Mouse (Mus musculus) inflammation-experienced regulatory T-cells, adult 6 months (primary cell): ENCODE measurements around the gene Acin1. TPM values are rescaled to one million over a fixed set of nuclear protein-coding genes. Genes with fewer than 3 reads are reported as not detected.

Experiments
- ATAC-seq: one replicate; pipeline ENCODE4 v1.8.0; 2017
- polyA plus RNA-seq, 3 experiments: library from polyadenylated mRNA; unstranded; fragments of 100-300 nt; shearing (Covaris generic); gene quantifications; one replicate each; pipeline ENCODE4 v1.2.1; 2017

Gene Acin1
- polyA plus RNA-seq, 3 experiments from 2014 or later: 108 to 175 (median 154) TPM

DNA sequence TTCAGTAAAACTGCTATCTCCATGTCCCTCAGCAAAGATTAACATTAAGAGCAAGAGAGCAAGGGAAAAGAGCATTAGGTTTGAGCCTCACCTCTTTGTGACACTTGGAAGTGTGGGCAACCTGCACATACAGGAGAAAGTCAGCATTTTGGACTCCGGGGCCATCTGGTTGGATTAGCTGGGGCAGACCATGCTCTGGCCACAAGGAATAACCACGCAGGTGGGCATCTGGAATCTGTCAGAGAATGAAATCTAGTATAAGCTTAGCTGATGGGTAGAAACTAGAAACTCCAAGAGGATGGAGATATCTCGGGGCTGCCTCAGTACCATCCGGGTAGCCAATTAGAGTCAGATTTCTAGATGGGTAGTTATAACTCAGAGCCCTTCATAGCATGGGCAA is 10.0 kb upstream of the Acin1 start:
- ATAC-seq: no peak

DNA sequence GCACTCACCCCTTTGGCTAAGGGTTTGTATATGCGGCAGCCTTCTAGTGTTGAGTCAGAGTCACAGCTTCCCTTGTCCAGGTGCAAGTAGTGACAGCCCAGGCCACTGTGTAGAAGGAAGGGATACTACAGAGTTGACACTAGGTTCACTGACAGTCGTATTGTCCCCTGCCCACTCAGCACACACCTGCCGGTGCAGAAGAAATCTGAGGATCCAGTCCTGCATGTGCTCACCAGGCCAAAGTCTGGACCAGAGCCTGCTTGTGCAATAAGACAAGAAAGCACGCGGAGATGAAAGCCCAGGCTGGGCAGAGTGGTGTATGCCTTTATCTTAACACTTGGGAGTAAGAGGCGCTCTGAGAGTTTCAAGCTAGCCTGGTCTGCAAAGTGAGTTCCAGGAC is 8.3 kb upstream of the Acin1 start:
- ATAC-seq: no peak

DNA sequence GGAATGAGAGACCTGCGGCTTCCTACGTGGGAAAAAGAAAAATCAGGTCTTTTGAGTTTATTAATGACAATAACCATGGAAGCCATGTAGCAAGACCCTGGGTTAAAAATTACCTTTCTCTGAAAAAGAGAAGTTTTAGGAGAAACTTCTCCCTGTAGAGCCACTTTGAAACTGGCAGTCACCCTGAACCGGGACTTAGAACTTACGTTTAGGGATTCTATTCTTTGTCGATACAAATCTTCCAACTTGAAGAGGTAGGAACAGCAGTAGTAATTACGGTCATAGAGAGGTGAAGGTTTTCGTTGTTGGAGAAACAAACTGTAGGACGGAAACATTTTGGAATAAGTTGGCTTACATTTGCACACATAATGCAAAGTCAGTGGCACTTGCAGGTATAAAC is 520 bp upstream of the Acin1 start:
- ATAC-seq: no peak

DNA sequence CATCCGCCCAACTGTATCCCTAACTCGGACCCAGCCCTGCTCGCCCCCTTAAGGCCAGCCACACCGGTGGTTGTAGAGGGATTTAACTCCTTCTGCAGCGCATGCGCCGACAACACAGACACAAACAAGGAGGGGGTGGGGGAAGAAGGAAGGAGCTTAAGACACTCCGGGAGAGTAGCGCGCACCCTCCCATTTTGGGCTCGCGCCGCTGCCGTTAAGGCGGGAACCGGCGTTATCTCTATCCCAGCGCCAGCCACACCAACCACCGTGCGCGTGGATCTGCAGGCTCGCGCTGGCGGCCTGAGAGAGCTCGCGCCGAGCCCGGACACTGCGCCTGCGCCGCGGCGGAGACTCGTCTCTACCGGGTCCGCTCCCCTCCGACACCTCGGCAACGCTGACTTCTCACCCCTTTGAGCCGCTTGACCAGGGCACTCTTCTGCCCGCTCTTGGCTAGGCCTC is 639 bp downstream of the Acin1 start, which contains the start of gene 1700123O20Rik:
TSS of gene 1700123O20Rik (plus strand) at position 154 of the 459 bp plus-strand sequence.
- ATAC-seq: peak; percentile 39

DNA sequence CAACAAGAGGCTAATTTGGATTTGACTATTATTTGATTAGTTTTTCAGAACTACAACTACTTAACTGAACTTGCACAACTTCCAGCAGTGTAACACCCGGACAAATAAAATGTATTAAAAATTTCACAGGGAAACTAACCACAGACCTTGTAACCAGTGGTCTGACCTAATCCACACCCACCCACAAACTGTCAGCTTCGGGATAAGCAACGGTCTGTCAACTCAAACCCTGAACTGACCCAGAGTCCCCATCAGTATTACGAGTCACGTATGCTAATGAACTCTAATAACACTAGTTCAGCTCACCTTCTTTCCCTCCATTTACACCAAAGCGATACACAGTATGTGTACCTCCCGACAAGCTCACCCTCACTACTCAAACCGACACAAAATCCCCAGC is 1.3 kb downstream of the Acin1 start:
- ATAC-seq: no peak

DNA sequence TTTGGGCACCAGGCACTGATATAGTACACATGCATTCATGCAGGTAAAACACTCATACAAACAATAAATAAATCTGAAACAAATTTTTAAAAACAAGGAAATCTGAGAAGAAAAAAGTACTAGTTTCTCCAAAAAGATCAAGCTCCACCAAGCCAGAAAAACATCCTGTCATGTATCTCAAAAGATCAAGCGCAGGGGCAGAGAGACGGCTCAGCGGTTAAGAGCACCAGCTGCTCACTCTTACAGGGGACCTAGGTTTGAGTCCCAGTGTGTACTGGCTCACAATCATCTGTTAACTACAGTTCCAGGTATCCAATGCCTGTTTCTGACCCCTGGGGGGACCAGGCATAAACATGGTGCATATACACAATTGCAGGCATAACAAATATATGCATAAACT is 4.3 kb downstream of the Acin1 start:
- no peak for ATAC-seq

DNA sequence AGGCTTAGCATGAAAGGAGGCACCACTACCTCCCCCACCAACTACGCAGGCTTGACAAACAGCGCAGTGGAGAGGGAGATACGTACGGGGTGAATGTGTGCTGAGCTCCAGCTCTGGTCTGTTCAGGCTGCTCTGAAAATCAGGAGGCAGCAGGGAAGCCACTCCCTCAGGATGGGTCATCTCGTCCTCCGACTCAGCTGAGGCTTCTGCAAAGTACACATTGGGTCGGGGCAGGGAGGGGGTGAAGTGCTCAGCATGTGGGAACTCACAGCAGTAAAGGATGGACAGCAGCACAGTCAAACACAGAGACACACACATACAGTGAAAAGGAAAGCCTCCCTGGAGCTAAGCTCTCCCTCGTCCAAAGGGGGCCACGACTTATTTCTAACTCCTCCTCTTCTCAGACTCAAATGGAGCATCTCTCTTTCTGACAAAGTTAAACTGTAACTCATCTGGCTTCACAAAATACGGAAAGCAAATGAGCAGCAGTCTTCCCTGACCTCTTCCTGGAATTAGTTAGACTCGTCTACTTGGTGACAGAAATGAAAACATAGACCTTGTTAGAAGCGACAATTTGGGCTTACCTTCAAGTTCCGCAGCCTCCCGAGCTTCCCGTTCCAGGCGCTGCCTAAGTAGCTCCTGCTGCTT is 8.0 kb downstream of the Acin1 start:
- ATAC-seq: no peak

DNA sequence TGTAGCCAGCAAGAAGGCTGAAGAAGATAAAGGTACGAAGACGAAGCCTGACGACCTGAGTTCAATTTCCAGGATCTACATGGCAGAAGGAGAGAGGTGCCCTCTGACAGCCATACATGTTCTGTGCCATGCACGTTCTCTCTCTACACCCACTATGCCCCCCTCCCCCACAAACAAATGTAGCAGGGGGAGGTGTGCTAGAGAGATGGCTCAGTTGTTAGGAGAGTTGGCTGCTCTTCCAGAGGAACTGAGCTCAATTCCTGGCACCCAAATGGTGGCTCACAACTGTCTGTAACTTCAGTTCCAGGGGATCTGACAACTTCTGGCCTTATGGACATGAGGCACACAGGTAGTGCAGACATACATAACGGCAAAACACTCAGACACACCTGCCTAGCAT is 10.4 kb downstream of the Acin1 start:
- ATAC-seq: no peak

DNA sequence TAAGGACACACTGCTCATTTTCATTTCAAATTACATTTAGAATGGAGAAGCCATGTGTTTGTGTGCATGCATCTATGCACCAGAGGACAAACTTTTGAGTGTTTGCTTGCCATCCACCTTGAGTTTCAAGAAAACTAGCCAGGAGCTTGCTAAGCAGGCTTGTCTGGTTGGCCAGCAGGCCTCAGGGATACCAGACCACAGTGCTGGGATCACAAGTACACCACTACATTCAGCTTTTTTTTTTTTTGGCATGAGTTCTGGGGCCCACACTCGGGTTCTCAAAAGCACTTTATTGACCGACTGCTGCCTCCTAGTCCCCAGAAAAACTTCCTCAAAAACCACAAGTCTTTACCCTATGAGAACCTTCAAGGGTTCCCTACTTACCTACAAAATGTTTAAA is 12.4 kb downstream of the Acin1 start:
- ATAC-seq: no peak

DNA sequence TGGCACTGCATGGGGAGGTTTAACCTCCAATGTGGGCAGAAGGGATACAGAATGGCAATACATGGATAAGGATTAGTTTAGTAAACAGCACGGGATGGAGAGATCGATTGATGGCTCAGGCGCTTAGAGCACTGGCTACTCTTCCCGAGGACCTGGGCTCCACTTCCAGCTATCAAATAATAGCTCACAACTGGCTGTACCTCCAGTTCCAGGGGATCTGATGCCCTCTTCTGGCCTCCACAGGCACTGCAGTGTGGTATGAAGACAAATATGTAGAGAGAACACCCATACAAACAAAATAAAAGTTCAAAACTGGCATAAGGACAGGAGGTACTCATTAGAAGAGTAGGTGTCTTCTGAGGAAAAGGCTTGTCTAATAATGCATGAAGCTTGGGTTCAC is 17.4 kb downstream of the Acin1 start:
- ATAC-seq: peak; percentile 64

DNA sequence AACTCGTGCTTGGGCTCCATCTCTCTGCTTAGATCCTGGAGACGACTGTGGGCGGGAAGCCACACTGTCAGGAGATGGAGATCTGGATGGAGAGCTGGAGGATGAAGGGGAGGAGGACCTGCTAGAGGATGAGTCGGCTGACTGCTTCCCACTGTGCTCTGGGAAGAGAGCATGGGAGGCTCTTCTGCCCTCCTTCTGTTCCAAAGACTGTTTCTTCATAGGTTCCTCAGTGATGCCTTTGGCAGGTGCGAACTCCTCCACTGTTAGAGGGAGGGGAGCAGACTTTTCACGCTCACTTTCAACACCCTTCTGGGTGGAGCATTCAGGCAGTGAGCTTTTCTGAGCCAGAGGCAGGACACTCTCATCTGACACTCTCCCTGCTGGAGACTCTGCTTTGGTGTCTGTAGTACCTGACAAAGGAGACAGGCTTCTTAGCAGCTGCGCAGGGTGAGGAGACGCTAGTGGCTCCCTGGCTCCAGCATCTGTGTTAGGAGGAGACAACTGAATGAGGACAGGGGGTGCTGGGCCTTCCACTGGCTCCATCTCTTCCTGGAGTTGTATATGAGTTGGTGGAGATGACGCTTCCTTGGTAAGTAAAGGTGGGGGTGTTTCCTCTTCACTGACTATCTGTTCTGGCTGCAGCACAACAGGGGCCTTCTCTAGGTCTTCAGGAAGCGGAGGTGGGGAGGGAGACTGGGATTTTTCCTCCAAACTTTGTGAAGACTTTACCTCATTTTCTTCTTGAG is 22.1 kb downstream of the Acin1 start:
- ATAC-seq: no peak

DNA sequence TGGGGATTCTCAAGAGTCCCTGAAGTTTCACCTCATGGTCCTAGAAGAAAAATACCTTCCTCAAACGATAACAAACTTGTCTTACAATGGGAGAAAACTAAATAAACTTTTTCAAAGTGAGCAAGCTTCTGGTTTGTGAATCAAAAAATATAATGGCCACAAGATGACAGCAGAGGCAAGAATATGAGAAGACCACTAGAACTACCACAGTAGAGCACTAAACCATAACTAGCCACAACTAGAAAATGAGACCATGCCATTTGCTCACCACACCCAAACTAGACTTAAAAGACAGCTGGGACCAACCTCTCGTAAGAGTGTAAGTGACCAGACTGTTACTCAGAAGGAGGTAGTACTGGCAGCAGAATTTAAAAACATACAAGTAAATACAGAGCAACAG is 26.7 kb downstream of the Acin1 start:
- ATAC-seq: no peak

DNA sequence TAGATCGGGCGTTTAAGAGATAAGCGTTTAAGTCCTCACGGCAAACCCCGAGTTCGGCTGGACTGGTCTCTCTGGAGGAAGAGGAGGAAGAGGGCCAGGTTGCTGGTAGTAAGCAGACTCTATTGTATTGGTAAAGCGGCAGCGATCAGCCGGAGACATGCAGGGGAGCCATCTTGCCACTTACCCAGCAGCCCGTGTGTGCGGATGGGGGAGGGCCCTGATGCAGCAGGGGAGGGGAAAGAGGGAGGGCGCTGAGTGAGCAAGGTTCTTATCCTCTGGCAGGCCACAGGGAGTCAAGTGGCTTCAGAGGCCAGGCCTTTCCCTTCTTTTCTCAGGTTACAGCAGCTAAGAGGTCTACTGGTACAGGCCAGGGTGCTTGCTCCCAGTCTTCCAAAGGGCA is 33.2 kb downstream of the Acin1 start:
- peak; percentile 91 for ATAC-seq

DNA sequence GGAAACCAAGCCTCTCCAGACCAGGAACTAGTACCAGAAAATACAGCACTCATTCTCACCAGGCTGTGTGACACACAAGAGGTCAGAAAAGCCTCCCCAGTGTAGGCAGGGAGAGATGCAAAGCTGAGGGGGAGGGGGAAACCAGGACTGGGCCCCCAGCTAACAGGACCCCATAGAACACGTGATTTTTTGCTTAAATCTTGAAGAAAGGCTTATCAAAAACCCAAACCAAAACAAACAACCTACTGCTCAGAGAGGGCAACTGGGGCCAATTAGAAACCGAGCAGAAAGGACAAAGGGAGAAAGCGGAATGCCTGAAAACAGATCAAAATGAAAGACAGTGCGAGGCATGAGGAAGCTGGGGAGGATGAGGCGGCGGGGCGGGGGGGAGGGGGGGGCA is 33.9 kb downstream of the Acin1 start:
- ATAC-seq: no peak

DNA sequence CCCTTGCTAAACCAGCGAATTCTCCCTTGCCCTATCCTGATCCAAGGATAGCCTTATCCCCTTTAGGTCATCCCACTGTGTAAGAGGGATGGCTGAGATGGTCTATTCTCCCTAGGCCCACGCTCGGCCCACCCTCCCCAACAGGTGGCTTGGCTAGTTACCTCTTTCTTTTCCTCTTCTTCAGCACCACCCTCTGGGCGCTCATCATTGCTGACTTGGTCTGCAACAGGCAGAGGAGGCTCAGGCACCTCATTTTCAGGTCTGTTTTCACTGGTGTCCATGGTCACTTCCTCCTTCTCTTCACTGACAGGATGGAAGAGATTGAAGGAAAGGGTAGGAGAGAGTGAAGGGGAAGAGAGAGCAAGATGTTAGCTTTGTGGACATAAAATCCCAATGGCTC is 35.2 kb downstream of the Acin1 start:
- no peak for ATAC-seq

DNA sequence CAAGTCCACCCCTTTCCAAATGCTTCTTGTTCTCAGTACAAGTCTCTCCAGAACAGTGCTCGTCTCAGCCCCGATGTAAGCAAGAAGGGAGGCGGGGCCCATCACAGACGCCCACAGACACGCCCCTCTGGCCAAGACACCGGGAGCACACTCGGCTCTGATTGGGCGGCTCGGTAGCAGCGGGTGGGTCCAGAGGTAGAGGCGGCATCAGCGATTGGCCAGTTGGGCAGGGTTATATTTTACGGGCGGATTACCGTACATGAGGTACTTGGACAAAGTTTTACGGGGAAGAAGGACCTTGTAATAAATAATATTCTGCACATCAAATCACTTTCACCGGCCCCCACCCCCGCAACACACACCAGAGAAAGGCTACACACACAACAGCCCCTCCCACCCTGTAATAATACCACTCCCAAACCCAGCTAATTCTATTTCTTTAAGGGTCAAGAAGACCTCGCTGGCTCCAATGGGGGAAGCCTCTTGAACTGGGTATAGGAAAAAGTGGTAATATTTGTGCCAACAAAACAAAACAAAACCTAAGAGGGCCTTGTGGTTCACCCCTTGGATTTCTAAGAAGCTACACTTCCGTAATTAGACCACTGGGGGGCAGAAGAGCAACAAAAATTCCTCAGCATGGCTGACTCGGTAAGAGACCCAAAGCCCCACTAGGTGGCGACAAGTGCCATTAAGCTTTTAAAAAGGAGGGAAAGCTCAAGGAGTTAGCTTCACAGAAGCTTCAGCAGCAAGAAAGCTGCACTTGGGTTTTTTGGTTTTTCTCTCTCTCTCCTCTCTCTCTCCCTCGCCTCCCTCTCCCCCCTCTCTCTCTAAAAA is 35.9 kb downstream of the Acin1 start:
- ATAC-seq: peak; percentile 75

DNA sequence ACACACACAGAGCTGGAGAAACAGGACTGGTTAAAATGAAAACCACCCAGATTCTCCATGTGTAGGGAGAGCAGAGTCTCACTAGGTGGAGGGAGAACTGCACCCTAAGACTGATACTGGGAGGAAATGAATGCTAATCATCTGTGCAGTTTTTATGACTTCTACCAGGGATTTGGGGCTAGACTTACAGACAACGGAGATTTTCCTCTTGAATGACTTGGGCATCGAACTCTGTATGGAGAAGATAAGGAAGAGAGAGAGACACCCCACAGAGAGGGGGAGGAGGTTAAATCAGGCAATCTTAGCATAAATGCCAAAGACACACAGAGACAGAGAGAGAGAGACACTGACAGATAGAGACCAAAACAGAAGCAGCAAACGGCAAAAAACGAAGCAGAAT is 38.8 kb downstream of the Acin1 start:
- ATAC-seq: no peak

DNA sequence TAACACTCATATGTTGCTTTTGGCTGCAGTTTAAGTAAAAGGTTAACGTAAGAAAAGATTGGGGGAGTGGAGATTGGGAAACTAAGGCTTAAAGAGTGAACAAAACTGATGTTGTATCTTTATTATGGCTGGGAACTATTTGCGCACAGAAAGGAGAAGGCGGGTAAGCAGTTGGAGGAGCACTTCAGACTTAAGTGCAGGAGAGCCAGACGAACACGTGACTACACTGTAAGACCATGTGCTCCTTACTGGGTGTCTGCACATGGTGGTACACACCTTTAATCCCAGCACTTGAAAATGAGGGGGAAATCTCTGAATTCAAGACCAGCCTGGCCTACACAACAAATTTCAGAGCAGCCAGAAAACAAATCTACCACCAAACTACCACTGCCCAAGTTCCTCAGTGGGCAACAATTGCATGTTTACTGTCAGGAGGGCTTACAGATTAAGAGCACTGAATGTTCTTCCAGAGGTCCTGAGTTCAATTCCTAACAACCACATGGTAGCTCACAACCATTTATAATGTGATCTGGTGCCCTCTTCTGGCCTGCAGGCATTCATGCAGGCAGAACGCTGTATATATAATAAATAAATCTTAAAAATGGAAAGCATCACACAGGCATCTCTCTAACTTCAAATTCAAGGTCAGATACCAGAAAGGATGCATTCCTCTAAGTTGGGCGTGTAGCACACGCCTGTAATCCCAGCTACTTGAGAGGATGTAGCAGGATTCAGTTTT is 39.7 kb downstream of the Acin1 start:
- no peak for ATAC-seq

DNA sequence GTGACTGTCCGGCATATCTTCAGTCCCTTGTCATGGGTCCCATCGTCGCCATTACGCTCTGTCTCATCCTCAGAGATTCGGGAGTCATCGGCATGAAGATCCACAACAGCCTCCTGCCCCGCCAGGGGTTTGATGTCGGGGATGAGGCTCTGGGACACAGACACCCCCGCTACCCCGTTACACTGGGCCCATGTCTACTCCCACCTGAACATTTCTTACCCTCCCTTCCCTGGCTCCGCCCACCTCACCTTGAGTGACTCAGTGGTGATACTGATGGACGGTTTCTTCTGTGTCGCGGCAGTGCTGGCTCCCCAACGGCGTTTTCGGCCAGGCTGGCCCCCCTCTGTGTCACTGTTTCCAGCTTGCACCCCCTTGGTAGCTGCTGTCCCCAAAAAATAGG is 40.3 kb downstream of the Acin1 start:
- no peak for ATAC-seq

DNA sequence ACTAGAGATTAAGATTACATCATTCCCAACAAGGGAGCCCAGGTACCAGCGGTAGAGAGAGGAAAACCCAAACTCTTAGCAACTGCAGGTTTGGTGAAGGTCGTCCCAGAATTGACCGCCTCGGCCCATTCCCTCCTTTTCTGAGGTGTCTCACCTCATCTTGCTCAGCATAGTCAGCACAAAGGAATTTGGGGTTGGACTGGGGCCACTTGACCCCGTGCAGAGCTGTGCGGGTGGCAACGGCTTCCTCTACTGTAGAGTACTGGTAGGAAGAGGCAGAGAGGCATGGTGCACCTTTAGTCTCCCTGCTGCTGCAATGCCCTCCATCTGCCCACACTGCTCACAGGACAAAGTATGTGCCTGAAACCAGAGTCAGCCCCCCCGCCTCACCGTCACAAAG is 42.4 kb downstream of the Acin1 start:
- no peak for ATAC-seq

DNA sequence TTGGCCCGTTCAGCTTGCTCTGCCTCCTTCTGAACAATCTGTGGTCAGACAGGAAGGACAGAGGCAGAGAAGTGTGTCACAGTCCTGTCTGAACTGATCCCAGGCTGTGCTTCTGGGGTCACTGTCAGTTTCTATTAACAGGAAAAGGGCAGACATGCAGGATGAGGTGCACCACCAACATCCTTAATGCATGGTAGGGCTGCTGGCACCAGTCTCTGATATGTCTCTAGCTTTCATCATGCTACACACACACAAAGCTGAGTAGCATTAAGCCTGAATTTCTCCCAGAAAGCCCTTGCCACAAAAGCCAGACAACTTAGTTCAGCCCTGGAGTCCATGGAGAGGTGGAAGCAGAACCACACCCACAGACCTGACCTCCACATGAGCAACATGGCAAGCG is 43.7 kb downstream of the Acin1 start:
- ATAC-seq: no peak

DNA sequence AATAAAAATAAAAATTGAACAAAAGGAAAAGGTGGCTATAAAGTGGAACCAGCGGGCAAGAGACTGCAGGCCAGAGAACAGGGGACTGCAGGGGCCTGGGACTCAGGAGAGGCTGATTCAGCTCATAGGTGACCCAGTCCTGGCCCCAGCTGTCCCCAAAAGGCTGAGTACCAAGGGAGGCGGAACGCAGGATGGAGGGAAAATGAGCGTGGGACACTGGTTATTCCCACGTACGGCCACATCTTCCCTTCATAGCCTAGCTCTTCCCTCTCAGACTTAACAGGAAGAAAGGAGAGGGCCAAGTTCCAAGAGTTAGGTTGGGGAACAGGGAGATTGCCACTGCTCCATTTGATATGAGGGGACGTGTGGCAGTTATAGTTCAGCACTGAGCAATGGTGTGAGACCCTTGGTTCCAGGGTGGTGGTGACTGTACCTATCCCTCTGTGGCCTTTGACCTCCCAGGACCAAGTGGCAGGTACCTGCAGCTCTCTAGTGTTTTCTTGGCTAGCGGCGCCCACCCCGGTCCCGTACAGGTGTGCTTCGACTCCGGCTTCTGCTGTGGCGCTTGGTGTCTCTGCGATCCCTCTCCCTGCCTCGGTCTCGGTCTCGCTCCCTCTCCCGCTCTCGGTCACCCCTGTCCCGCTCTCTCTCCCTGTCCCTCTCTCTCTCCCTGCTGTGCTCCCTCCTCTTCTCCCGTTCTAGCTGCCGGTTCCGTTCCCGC is 44.3 kb downstream of the Acin1 start:
- no peak for ATAC-seq
